Mouse (Mus musculus) thymus, adult 2 months (tissue): ENCODE results near the gene 2610528J11Rik.

Experiments
- CTCF ChIP-seq: fragments of 200-500 bp; IDR thresholded peaks from 2 replicates; pipeline ENCODE4 v1.5.1; 2012; ENCODE audit warnings: mild to moderate bottlenecking, control low read depth, low read length, moderate library complexity, borderline replicate concordance; ENCODE audit not compliant: control insufficient read depth, poor library complexity, insufficient read depth; ENCODE audit errors: extremely low read depth
- POLR2A ChIP-seq: fragments of 200-500 bp; IDR thresholded peaks from 2 replicates; pipeline ENCODE4 v1.6.1; 2012; ENCODE audit warnings: mild to moderate bottlenecking, low read length, control low read depth, moderate library complexity; ENCODE audit not compliant: control insufficient read depth, poor library complexity, insufficient read depth; ENCODE audit errors: extremely low read depth

- no peak for TF ChIP-seq CTCF
- no peak for TF ChIP-seq POLR2A
Measured at GRCm38 (mm10) chr4:118525779-118526178, 1.0 kb upstream of the 2610528J11Rik start.
